Mouse (Mus musculus): ENCODE results near the gene Unc5cl.

- TF ChIP-seq CTCF (IDR thresholded peaks at IDR 0.05; ENCODE audit: low read depth, low read length) (no peak), POLR2A (IDR thresholded peaks at IDR 0.05; ENCODE audit: extremely low read depth, insufficient read depth, low read length) (no peak)
Measured at GRCm38 (mm10) chr17:48451753-48452444, 2.8 kb upstream of the Unc5cl start.

Measured in liver, adult 2 months (tissue).